ENCODE assay signal across 28 mouse cellular contexts in the genomic region with DNA sequence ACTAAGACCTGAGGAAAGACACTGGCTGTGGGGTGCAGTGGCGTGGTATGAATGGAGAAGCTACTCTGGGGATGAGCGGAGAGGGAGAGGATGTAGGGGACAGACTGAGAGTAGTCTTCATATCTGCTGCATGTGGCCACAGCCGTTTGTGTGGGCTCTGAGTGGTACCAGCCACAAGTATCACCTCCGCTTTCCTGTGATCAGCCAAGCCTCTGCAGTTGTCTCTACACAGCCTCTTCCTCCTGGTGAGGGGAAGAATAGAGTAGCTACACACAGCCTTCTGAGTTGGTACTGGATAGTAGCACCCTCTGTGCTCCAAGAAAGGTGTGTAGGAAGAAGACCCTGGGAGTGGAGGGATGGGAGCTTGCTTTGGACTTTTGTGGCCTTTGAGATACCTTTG. TPM values are rescaled to one million over a fixed set of nuclear protein-coding genes. Genes with fewer than 3 reads are reported as not detected.
DNase-seq lines count a peak whose midpoint lies in the region; ATAC-seq and TF ChIP-seq lines count a peak whose summit lies in the region.
"Had no signal": no experiment of that assay in that cellular context is flagged by ENCODE, and none has a peak within 500 bp of the region (broad histone marks: within the 10 kb centered on the region; RNA-seq: fewer than 3 reads in every experiment).

No protein-coding gene starts in this region.

- no peak for DNase-seq in embryonic facial prominence, embryonic 10.5 days (ENCODE audit: low spot score)
- no peak for DNase-seq in heart, postnatal 4 days
- DNase-seq in heart, postnatal 0 days (ENCODE audit: low spot score): no peak
- no peak for DNase-seq in heart, adult 2 months
- no peak for DNase-seq in hindbrain, embryonic 14.5 days (ENCODE audit: low spot score)
- DNase-seq: cerebellum, adult 11-12 months; cerebellum, adult 9-11 months; gastrocnemius, postnatal 10 days; kidney, adult 2 months; kidney, postnatal 36 days; layer of hippocampus, postnatal 36 days; left cerebral cortex, postnatal 4 days; liver, postnatal 0 days; lung, postnatal 36 days; right cerebral cortex, adult 18-20 months; spleen, adult 18-20 months; thymus, postnatal 14 days had no signal

- H3K4me3 ChIP-seq in embryonic facial prominence, embryonic 12.5 days: no peak overlapping the region
- H3K4me3 ChIP-seq in embryonic facial prominence, embryonic 10.5 days: no peak overlapping the region
- H3K4me3 ChIP-seq in heart, embryonic 12.5 days: no peak overlapping the region
- H3K4me3 ChIP-seq in heart, postnatal 0 days (ENCODE audit: low read depth, low read length): no peak overlapping the region
- no peak overlapping the region for H3K4me3 ChIP-seq in heart, adult 2 months
- no peak overlapping the region for H3K4me3 ChIP-seq in hindbrain, embryonic 14.5 days (replicated peaks; ENCODE audit: low read length)
- H3K4me3 ChIP-seq: intestine, embryonic 15.5 days; liver, embryonic 12.5 days; midbrain, embryonic 12.5 days; myocyte; neural tube, embryonic 12.5 days had no signal

- H3K4me1 ChIP-seq in embryonic facial prominence, embryonic 12.5 days: peaks cover 24% of the 10 kb centered on the region
- H3K4me1 ChIP-seq in embryonic facial prominence, embryonic 10.5 days: peaks cover 54% of the 10 kb centered on the region
- H3K4me1 ChIP-seq in heart, embryonic 12.5 days (replicated peaks): peaks cover 86% of the 10 kb centered on the region
- peaks cover 61% of the 10 kb centered on the region for H3K4me1 ChIP-seq in heart, postnatal 0 days (ENCODE audit: control insufficient read depth, insufficient read depth)
- H3K4me1 ChIP-seq in heart, adult 2 months (ENCODE audit: control insufficient read depth, insufficient read depth, low read length): peaks cover 28% of the 10 kb centered on the region
- 0 out of 2 replicates have a peak, but pooled peaks cover 6% of the 10 kb centered on the region for H3K4me1 ChIP-seq in hindbrain, embryonic 14.5 days (replicated peaks; ENCODE audit: control insufficient read depth, insufficient read depth, low read length)

- H3K9me3 ChIP-seq in embryonic facial prominence, embryonic 12.5 days: no peaks in the 10 kb centered on the region
- H3K9me3 ChIP-seq in embryonic facial prominence, embryonic 10.5 days: no peaks in the 10 kb centered on the region
- no peaks in the 10 kb centered on the region for H3K9me3 ChIP-seq in heart, embryonic 12.5 days (replicated peaks)
- no peaks in the 10 kb centered on the region for H3K9me3 ChIP-seq in heart, postnatal 0 days (replicated peaks; ENCODE audit: control insufficient read depth, low read length)
- no peaks in the 10 kb centered on the region for H3K9me3 ChIP-seq in hindbrain, embryonic 14.5 days (ENCODE audit: control insufficient read depth, low read length)
- H3K9me3 ChIP-seq: intestine, embryonic 15.5 days; liver, embryonic 12.5 days; midbrain, embryonic 12.5 days; neural tube, embryonic 12.5 days had no signal

- TF ChIP-seq EP300 in heart, postnatal 0 days (IDR thresholded peaks at IDR 0.05; ENCODE audit: low read depth): no peak
- no peak for TF ChIP-seq EP300 in heart, adult 2 months (IDR thresholded peaks at IDR 0.05; ENCODE audit: insufficient read depth, low read depth, low read length)

- H3K27ac ChIP-seq in embryonic facial prominence, embryonic 12.5 days: 0 out of 2 replicates have a peak overlapping the region, but pooled peaks have one; percentile 13
- no peak overlapping the region for H3K27ac ChIP-seq in embryonic facial prominence, embryonic 10.5 days (replicated peaks)
- H3K27ac ChIP-seq in heart, embryonic 12.5 days (ENCODE audit: poor library complexity, severe bottlenecking): peak overlapping the region; percentile 53; the same call in 1 of the 2 replicates
- H3K27ac ChIP-seq in heart, postnatal 0 days (ENCODE audit: low read depth): peak overlapping the region; percentile 49; the same call in 1 of the 2 replicates
- H3K27ac ChIP-seq in heart, adult 2 months: no peak overlapping the region
- H3K27ac ChIP-seq in hindbrain, embryonic 14.5 days: no peak overlapping the region
- H3K27ac ChIP-seq: hindbrain, postnatal 0 days; intestine, embryonic 15.5 days; liver, embryonic 12.5 days; midbrain, embryonic 12.5 days; neural tube, embryonic 12.5 days had no signal

- intact Hi-C loops in heart, adult 2 months (cut with DNase I): no loop called here

- H3K27me3 ChIP-seq in embryonic facial prominence, embryonic 12.5 days: 0 out of 2 replicates have a peak, but pooled peaks cover 2% of the 10 kb centered on the region
- no peaks in the 10 kb centered on the region for H3K27me3 ChIP-seq in embryonic facial prominence, embryonic 10.5 days (replicated peaks; ENCODE audit: low read depth, poor library complexity, severe bottlenecking)
- no peaks in the 10 kb centered on the region for H3K27me3 ChIP-seq in heart, embryonic 12.5 days (replicated peaks)
- no peaks in the 10 kb centered on the region for H3K27me3 ChIP-seq in heart, postnatal 0 days (ENCODE audit: control insufficient read depth, insufficient read depth, low read length)
- H3K27me3 ChIP-seq in heart, adult 2 months (ENCODE audit: control insufficient read depth, insufficient read depth, low read length): no peaks in the 10 kb centered on the region
- H3K27me3 ChIP-seq in hindbrain, embryonic 14.5 days (ENCODE audit: control insufficient read depth, insufficient read depth, low read length): no peaks in the 10 kb centered on the region
- H3K27me3 ChIP-seq: intestine, embryonic 15.5 days; liver, embryonic 12.5 days; megakaryocyte, embryonic 14.5 days; midbrain, embryonic 12.5 days; neural tube, embryonic 12.5 days had no signal

- H3K36me3 ChIP-seq in embryonic facial prominence, embryonic 12.5 days: no peaks in the 10 kb centered on the region
- no peaks in the 10 kb centered on the region for H3K36me3 ChIP-seq in embryonic facial prominence, embryonic 10.5 days (replicated peaks)
- H3K36me3 ChIP-seq in heart, embryonic 12.5 days: peaks cover 3% of the 10 kb centered on the region; the same call in 1 of the 2 replicates
- no peaks in the 10 kb centered on the region; the same call in 1 of the 2 replicates for H3K36me3 ChIP-seq in heart, postnatal 0 days (replicated peaks; ENCODE audit: control insufficient read depth, insufficient read depth, low read length)
- peaks cover 3% of the 10 kb centered on the region for H3K36me3 ChIP-seq in heart, adult 2 months (ENCODE audit: control insufficient read depth, insufficient read depth, low read length)
- no peaks in the 10 kb centered on the region for H3K36me3 ChIP-seq in hindbrain, embryonic 14.5 days (replicated peaks; ENCODE audit: control insufficient read depth, insufficient read depth)
- H3K36me3 ChIP-seq: G1E; intestine, embryonic 15.5 days; liver, embryonic 12.5 days; midbrain, embryonic 12.5 days; neural tube, embryonic 12.5 days had no signal

- no peak for TF ChIP-seq POLR2A in heart, adult 2 months (IDR thresholded peaks at IDR 0.05; ENCODE audit: insufficient read depth, low read depth, low read length)

- no peak for ATAC-seq in embryonic facial prominence, embryonic 12.5 days (ENCODE audit: insufficient number of reproducible peaks, insufficient read depth, low FRiP score, low TSS enrichment)
- no peak for ATAC-seq in heart, embryonic 12.5 days (ENCODE audit: insufficient number of reproducible peaks, low FRiP score)
- no peak for ATAC-seq in heart, postnatal 0 days (ENCODE audit: insufficient read depth, low read depth)
- no peak for ATAC-seq in hindbrain, embryonic 14.5 days (ENCODE audit: low FRiP score)
- ATAC-seq: forebrain, embryonic 14.5 days; hindbrain, postnatal 0 days; intestine, embryonic 15.5 days; liver, embryonic 12.5 days had no signal

- H3K9ac ChIP-seq in embryonic facial prominence, embryonic 12.5 days: no peak overlapping the region
- peak overlapping the region; percentile 14; the same call in 1 of the 2 replicates for H3K9ac ChIP-seq in heart, embryonic 12.5 days
- H3K9ac ChIP-seq in heart, postnatal 0 days (replicated peaks; ENCODE audit: low read depth, low read length): no peak overlapping the region
- H3K9ac ChIP-seq in heart, adult 2 months (ENCODE audit: low read depth, low read length): no peak overlapping the region
- H3K9ac ChIP-seq in hindbrain, embryonic 14.5 days: no peak overlapping the region
- H3K9ac ChIP-seq: intestine, embryonic 15.5 days; liver, embryonic 12.5 days; liver, postnatal 0 days; midbrain, embryonic 12.5 days; neural tube, embryonic 12.5 days had no signal

- 89% methylated on average over 4 of the region's 4 CpGs for WGBS in embryonic facial prominence, embryonic 12.5 days
- 92% methylated on average over 4 of the region's 4 CpGs for WGBS in embryonic facial prominence, embryonic 10.5 days
- 81% methylated on average over 4 of the region's 4 CpGs for WGBS in heart, embryonic 12.5 days
- 63% methylated on average over 4 of the region's 4 CpGs for whole genome bisulfite sequencing in heart, postnatal 0 days
- WGBS in heart, adult 2 months: 76% methylated on average over 4 of the region's 4 CpGs
- WGBS in hindbrain, embryonic 14.5 days: 96% methylated on average over 4 of the region's 4 CpGs

- TF ChIP-seq CTCF in heart, postnatal 0 days (IDR thresholded peaks at IDR 0.05; ENCODE audit: low read depth): no peak
- TF ChIP-seq CTCF in heart, adult 2 months (IDR thresholded peaks at IDR 0.05): no peak

- peaks cover under 1% of the 10 kb centered on the region for H3K79me2 ChIP-seq in heart, adult 2 months (replicated peaks; ENCODE audit: control insufficient read depth, insufficient read depth, low read length)

- no peak overlapping the region for H3K4me2 ChIP-seq in embryonic facial prominence, embryonic 12.5 days (replicated peaks)
- no peak overlapping the region for H3K4me2 ChIP-seq in heart, embryonic 12.5 days
- no peak overlapping the region for H3K4me2 ChIP-seq in heart, postnatal 0 days (ENCODE audit: low read depth, low read length)
- H3K4me2 ChIP-seq in hindbrain, embryonic 14.5 days (replicated peaks): no peak overlapping the region
- H3K4me2 ChIP-seq: intestine, embryonic 15.5 days; liver, embryonic 12.5 days; midbrain, embryonic 12.5 days; neural tube, embryonic 12.5 days had no signal

RNA-seq across cellular contexts. Expression of a gene that starts 38.7 kb away (rescaled TPM):
- polyA plus RNA-seq in embryonic facial prominence, embryonic 12.5 days (2016; fragmentation: Nextera tagmentation; extraction: Ambion mirVana): 29.4 and 33.0 TPM in 2 replicates
- polyA plus RNA-seq in embryonic facial prominence, embryonic 10.5 days (2016; fragmentation: Nextera tagmentation; extraction: Ambion mirVana): 22.5 and 25.7 TPM in 2 replicates
- 151 and 161 TPM in 2 replicates for polyA plus RNA-seq in heart, embryonic 12.5 days (2016; fragmentation: Nextera tagmentation; extraction: Ambion mirVana)
- total RNA-seq in heart, postnatal 4 days (2021): 100 to 1,000 TPM; 214 to 233 TPM
- 120 and 135 TPM in 2 replicates for total RNA-seq in heart, postnatal 0 days (2014; rRNA removed; ENCODE audit: low replicate concordance)
- 140 and 168 TPM in 2 replicates for polyA plus RNA-seq in heart, postnatal 0 days (2015; fragmentation: Nextera tagmentation; extraction: Ambion mirVana)
- 10 to 100 TPM; 63.5 to 75.5 TPM for total RNA-seq in heart, adult 2 months (2021)
- 32.9 and 44.2 TPM in 2 replicates for polyA plus RNA-seq in heart, adult 2 months (2012; rRNA removed)
- polyA plus RNA-seq in hindbrain, embryonic 14.5 days (2014; fragmentation: Nextera tagmentation; extraction: Ambion mirVana): 39.5 and 43.3 TPM in 2 replicates
- polyA plus RNA-seq: G1E had no signal

Comparison
In these comparisons a context has a peak if more than half of its experiments do, and no peak if none do; other contexts are left out.
1. H3K27ac ChIP-seq: peak in embryonic facial prominence, embryonic 12.5 days (single experiment), heart, embryonic 12.5 days (single experiment) and heart, postnatal 0 days (single experiment); none in embryonic facial prominence, embryonic 10.5 days (single experiment), heart, adult 2 months (single experiment) and hindbrain, embryonic 14.5 days (single experiment).